Mouse (Mus musculus) ovary, postnatal 14 days (tissue): ENCODE data around the gene Zbtb46.

Experiments used
- DNase-seq: peaks from one replicate; pipeline ENCODE4 v3.0.0; 2022; ENCODE audit warnings: low spot score

Gene Zbtb46

DNA sequence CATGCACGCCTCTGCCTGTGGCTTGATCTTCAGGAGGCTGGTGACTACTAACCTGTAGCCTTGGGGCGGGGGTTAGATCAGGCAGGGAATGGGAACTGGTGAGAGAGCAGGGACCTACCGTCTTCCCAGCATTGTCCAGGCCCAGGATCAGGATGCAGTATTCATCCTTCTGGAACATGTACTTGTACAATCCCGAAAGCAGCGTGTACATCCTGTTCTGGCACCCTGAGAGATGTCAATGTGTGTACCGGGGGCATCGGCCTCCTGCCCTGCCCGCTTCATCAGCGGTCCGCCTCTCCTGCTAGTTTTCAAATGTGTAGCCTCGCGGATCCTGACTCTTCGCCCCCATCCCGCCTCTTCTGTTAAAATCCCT lies 94.8 kb downstream of the Zbtb46 start:
- DNase-seq: no peak

DNA sequence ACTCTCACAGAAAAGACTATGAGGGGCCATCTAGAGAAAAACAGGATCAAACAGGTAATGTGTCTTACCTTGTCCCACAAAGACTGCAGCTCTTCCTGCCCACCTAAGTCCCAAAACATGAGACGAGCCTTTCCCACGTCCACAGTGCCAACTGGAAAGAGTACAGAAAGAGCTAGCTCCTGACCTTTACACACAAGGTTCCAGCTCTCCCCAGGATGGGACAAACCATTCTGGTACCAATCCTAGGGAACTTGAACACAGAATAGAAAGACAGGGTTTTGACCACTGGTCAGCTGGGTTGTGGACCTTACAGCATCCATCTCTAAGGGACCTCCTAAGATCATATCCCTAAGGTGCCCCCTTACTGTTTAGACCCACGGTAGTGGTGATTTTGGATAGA lies 95.3 kb downstream of the Zbtb46 start:
- DNase-seq: no peak

DNA sequence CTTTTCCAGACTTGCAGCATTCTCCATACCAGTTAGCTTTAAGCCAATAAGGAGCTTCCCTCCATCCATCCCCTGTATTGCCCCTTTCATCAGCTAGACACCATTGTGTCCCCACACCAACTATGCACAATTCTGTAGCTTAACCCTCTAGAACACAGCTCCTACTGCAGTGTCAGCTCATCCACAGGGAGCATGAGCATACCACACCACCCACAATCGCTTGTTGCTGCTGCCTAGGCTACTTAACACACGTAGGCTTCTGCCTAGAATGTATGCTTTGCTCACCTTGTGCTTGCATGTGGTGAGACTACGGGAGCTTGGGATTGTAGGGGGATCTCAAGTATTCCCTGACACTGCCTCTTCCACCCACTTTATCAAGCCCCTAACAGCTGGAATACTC lies 102.4 kb downstream of the Zbtb46 start:
- DNase-seq: no peak

DNA sequence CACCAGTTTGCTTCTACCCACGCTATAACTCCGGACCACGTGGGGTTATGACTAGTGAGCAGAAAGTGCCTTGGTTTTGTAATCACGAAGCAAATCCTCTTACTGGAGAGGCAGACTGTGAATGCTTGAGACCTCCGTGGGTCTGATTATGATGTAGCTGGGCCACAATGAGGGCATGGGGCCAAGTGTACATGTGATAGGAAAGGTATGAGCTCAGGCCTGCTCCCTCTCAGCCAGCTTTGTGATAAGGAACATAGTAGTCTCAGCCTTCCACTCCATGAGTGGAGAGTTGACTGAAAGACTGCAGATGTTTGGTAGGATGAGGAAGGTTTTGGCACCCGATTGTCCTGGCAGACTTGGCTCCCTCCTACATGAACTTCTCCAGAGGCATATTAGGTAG lies 116.5 kb downstream of the Zbtb46 start:
- DNase-seq: no peak

DNA sequence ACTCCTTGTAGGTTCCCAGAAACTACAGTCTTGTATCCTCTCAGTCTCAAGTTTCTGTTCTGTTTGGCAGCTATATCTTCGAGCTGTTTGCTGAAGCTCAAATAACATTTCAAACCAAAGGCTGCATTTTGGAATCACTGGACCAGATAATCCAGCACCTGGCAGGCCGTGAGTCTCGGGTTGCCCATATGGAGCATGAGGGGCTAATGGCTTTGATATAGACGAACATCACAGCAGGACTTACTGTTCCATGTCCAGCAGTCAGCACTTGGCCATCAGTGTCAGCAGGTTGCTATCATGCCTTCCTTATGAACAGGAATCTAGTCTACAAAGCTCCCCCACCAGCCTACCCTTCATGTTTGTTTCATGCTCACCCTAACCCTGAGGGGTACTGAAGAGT lies 118.8 kb downstream of the Zbtb46 start:
- DNase-seq: no peak
